Mouse (Mus musculus) testis, adult 2 months (tissue): Measurements from ENCODE around the gene Crtc1.

ENCODE experiments used
- CTCF ChIP-seq: fragments of 200-500 bp; IDR thresholded peaks from 2 replicates; pipeline ENCODE4 v1.5.1; 2012; ENCODE audit warnings: low read depth, mild to moderate bottlenecking, inconsistent platforms, low read length, moderate library complexity; ENCODE audit not compliant: control insufficient read depth, insufficient read depth, insufficient replicate concordance
- POLR2A ChIP-seq: fragments of 200-500 bp; IDR thresholded peaks from 2 replicates; pipeline ENCODE4 v1.6.1; 2012; ENCODE audit warnings: low read depth, mild to moderate bottlenecking, inconsistent platforms, low read length, moderate library complexity; ENCODE audit not compliant: control insufficient read depth

GRCm38 (mm10) chr8:70465701-70466100 lies 26.3 kb upstream of the Crtc1 start:
- TF ChIP-seq POLR2A (no peak; the same call in 1 of the 2 replicates), CTCF (no peak)
